Mouse (Mus musculus) layer of hippocampus, adult 9-10 months (tissue): ENCODE results near the gene Dnajc21.

Experiments
- DNase-seq: peaks from one replicate; pipeline ENCODE4 v3.0.0; 2022; ENCODE audit warnings: low spot score

The Dnajc21 gene

GRCm38 (mm10) chr15:10436893-10437292 lies 33.4 kb downstream of the Dnajc21 start:
- DNase-seq: no peak

- DNase-seq: no peak
Observed at GRCm38 (mm10) chr15:10426545-10427266, 43.6 kb downstream of the Dnajc21 start.

GRCm38 (mm10) chr15:10426124-10426523 lies 44.2 kb downstream of the Dnajc21 start:
- DNase-seq: no peak

- DNase-seq: no peak
Observed at GRCm38 (mm10) chr15:10421785-10422144, 48.6 kb downstream of the Dnajc21 start.

GRCm38 (mm10) chr15:10421138-10421784 lies 49.1 kb downstream of the Dnajc21 start:
- no peak for DNase-seq

GRCm38 (mm10) chr15:10413656-10414055 lies 56.7 kb downstream of the Dnajc21 start:
- no peak for DNase-seq

GRCm38 (mm10) chr15:10410881-10411280 lies 59.4 kb downstream of the Dnajc21 start:
- DNase-seq: no peak

- no peak for DNase-seq
Observed at GRCm38 (mm10) chr15:10409842-10410241, 60.5 kb downstream of the Dnajc21 start.

GRCm38 (mm10) chr15:10400415-10400814 lies 69.9 kb downstream of the Dnajc21 start:
- no peak for DNase-seq

- DNase-seq: no peak
Observed at GRCm38 (mm10) chr15:10399795-10400194, 70.5 kb downstream of the Dnajc21 start.
